Mouse (Mus musculus) liver, embryonic 14.5 days (tissue): ENCODE results near the gene Armc9.

Source experiments
- CTCF ChIP-seq: IDR thresholded peaks from 2 replicates; pipeline ENCODE4 v1.5.1; 2016; ENCODE audit warnings: antibody characterized with exemption, low read depth, control low read depth
- EP300 ChIP-seq: IDR thresholded peaks from 2 replicates; pipeline ENCODE4 v1.6.1; 2016; ENCODE audit warnings: antibody characterized with exemption, low read depth

- no peak for TF ChIP-seq CTCF
- TF ChIP-seq EP300: no peak
These were observed 152.1 kb downstream of the Armc9 start for GRCm38 (mm10) chr1:86306686-86307085.
